Mouse (Mus musculus): ENCODE measurements around the gene Fbxw4.

- TF ChIP-seq CTCF (IDR thresholded peaks at IDR 0.05; ENCODE audit: low read depth, low read length): no peak
- TF ChIP-seq EP300 (IDR thresholded peaks at IDR 0.05; ENCODE audit: insufficient read depth, low read depth, low read length): no peak
- no peak for TF ChIP-seq POLR2A (IDR thresholded peaks at IDR 0.05; ENCODE audit: insufficient read depth, low read length)
Observed at GRCm38 (mm10) chr19:45695496-45696280, 35.6 kb upstream of the Fbxw4 start.
